Mouse (Mus musculus) midbrain, embryonic 12.5 days (tissue): Measurements from ENCODE around the gene Bdh2. TPM values are rescaled to one million over a fixed set of nuclear protein-coding genes. Genes with fewer than 3 reads are reported as not detected.

Experiments used
- ATAC-seq: fragments of 200-750 bp; cut with Nextera tagmentation; 2 replicates; pipeline ENCODE4 v1.8.0; 2017; ENCODE audit warnings: low read depth, moderate TSS enrichment, moderate library complexity; ENCODE audit not compliant: low FRiP score
- H3K27ac ChIP-seq: fragments of 300-500 bp; sonication (generic); replicated peaks from 2 replicates; pipeline ENCODE4 v1.5.1; 2016; ENCODE audit warnings: mild to moderate bottlenecking
- H3K27me3 ChIP-seq: fragments of 300-500 bp; sonication (generic); 2 replicates; pipeline ENCODE4 v1.6.1; 2016; ENCODE audit warnings: mild to moderate bottlenecking
- H3K36me3 ChIP-seq: fragments of 300-500 bp; sonication (generic); 2 replicates; pipeline ENCODE4 v1.6.1; 2016
- H3K4me1 ChIP-seq: fragments of 300-500 bp; sonication (generic); 2 replicates; pipeline ENCODE4 v1.6.1; 2016
- H3K4me2 ChIP-seq: fragments of 300-500 bp; sonication (generic); replicated peaks from 2 replicates; pipeline ENCODE4 v1.6.1; 2016; ENCODE audit warnings: mild to moderate bottlenecking, moderate library complexity
- H3K4me3 ChIP-seq: fragments of 300-500 bp; sonication (generic); 2 replicates; pipeline ENCODE4 v1.5.1; 2016; ENCODE audit warnings: mild to moderate bottlenecking
- H3K9ac ChIP-seq: fragments of 300-500 bp; sonication (generic); replicated peaks from 2 replicates; pipeline ENCODE4 v1.6.1; 2016; ENCODE audit warnings: mild to moderate bottlenecking, moderate library complexity
- H3K9me3 ChIP-seq: fragments of 300-500 bp; sonication (generic); 2 replicates; pipeline ENCODE4 v1.6.1; 2016; ENCODE audit warnings: mild to moderate bottlenecking
- WGBS: fragments of 180-500 bp; shearing (Covaris S2); methylation state at CpG from one replicate; pipeline ENCODE4 v1.1.7; 2016; 5-methylcytosine and 5-hydroxymethylcytosine counted together
- polyA plus RNA-seq: library from polyadenylated mRNA; unstranded; fragments of >200 nt; fragmentation: Nextera tagmentation; extraction: Ambion mirVana; gene quantifications from 2 replicates; pipeline ENCODE4 v1.2.1, GENCODE M21; 2016

Bdh2 gene
- polyA plus RNA-seq, 1 experiment from 2014 or later = 5.4 TPM

DNA sequence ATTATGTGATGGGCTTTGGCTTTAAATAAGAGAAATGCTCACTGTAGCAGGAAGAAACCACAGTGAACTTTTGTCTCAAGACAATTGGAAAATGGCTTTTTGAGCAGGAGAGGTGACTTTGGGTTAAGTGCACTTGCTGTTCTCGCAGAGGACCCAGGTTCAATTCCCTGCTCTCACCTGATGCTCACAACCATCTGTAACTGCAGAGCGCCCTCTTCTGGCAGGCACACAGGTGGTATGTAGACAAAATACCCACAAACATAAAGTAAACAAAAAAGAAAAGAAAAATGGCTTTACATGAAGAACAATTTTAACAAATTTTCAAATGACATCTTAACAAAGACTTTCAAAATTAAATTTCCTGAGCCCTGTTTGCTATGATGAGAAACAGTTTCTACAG, 46.6 kb downstream of the Bdh2 start:
- Histone ChIP-seq H3K4me3 (no peak overlapping the region), H3K36me3 (no peaks in the 10 kb centered on the region), H3K4me2 (no peak overlapping the region), H3K27ac (no peak overlapping the region), H3K9me3 (no peaks in the 10 kb centered on the region), H3K27me3 (no peaks in the 10 kb centered on the region), H3K4me1 (no peaks in the 10 kb centered on the region; the same call in 1 of the 2 replicates), H3K9ac (no peak overlapping the region)
- WGBS = 57% methylated on average over 2 of the region's 2 CpGs
- ATAC-seq = no peak

DNA sequence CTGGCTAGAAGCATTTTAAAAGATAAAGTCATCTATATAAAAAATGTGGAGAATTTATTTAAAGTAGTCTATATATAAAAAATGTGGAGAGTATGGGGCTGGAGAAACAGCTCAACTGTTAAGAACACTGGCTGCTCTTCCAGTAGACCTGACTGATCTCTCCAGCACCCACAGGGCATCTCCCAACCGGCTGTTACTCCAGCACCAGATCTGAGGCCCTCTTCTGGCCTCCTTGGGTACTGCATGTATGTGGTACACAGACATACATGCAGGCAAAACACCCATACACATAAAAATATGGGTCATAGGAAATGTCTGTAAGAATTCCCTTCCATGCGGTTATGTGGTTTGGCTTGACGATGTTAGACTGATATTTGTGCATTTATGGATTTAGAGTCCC, 47.5 kb downstream of the Bdh2 start:
- H3K36me3 ChIP-seq = no peaks in the 10 kb centered on the region
- H3K4me3 ChIP-seq = no peak overlapping the region
- no peak overlapping the region for H3K4me2 ChIP-seq
- no peaks in the 10 kb centered on the region for H3K27me3 ChIP-seq
- H3K27ac ChIP-seq = no peak overlapping the region
- no peaks in the 10 kb centered on the region for H3K9me3 ChIP-seq
- no peak for ATAC-seq
- WGBS = 53% methylated on average over 3 of the region's 3 CpGs
- no peak overlapping the region for H3K9ac ChIP-seq
- no peaks in the 10 kb centered on the region; the same call in 1 of the 2 replicates for H3K4me1 ChIP-seq

DNA sequence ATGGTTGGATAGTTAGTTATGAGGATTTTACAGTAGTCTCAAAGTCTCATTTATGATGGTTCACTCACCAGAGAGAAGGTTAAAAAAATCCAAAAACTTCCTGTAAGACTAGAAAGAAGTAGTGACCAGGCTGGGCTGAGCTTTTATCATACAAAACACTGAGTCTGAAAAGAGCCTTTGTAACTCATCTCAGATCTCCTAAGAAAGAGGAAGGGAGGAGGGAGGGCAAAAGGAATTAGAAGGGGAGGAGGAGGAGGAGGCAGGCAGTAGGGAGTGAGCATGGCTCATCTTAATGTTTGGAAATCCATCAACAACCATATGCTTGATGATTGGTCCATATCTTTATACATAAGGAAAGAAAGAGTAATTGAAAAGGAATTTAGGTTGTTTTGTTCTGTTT, 51.7 kb downstream of the Bdh2 start:
- H3K27ac ChIP-seq = no peak overlapping the region
- ATAC-seq = no peak

DNA sequence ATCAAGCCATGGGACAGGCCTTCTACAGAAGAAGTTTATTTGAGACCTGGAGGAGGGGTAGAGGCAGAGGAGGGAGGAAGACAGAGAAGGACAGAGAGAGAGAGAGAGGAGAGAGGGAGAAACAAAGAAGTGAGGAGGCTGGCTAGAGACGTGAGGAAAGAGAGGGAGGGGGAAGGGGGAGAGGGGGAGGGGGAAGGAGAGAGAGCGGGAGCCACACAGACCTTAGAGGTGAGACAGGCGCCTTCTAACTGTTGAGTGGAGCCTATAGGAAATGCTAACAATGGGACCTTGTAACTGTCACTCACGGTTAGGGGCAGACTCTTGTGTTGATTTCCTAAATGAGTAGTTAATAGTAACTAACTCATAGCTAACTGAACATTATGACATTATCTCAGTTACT, 52.7 kb downstream of the Bdh2 start:
- H3K9me3 ChIP-seq = no peaks in the 10 kb centered on the region
- 48% methylated on average over 4 of the region's 4 CpGs for WGBS
- H3K27me3 ChIP-seq = no peaks in the 10 kb centered on the region
- no peak overlapping the region for H3K27ac ChIP-seq
- H3K4me3 ChIP-seq = no peak overlapping the region
- H3K36me3 ChIP-seq = no peaks in the 10 kb centered on the region
- no peak overlapping the region for H3K9ac ChIP-seq
- no peak overlapping the region for H3K4me2 ChIP-seq
- no peaks in the 10 kb centered on the region for H3K4me1 ChIP-seq
- no peak for ATAC-seq

More for the DNA sequence above, 51.7 kb downstream of the Bdh2 start:
- no peaks in the 10 kb centered on the region for H3K27me3 ChIP-seq
- H3K9ac ChIP-seq = no peak overlapping the region
- no peaks in the 10 kb centered on the region for H3K36me3 ChIP-seq
- H3K9me3 ChIP-seq = no peaks in the 10 kb centered on the region
- H3K4me3 ChIP-seq = no peak overlapping the region
- no peaks in the 10 kb centered on the region for H3K4me1 ChIP-seq
- no peak overlapping the region for H3K4me2 ChIP-seq

DNA sequence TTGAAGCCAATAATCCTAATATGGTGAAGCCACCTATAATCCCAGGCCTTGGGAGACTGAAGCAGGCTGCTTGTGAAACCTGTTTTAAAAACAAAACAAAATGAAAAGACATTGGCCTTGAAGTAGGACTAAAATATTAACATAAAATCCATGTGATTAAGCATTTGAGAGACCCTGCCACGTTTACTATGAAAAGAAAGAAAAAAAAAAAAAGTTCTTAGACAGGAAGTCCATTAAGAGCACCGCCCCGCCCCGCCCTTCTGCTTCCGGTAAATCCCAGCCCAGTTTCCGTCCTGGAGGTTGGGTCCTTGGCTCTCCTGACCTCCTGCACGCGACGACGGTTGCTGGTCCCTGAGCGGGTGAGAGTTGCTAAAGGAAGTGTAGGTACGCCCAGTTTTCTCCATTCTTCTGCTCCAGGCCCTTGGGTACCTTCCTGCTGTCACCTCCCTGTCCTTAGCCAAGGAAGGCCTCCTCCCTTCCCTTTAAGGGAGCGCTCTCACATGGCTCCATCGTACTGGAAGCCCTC, 66.8 kb downstream of the Bdh2 start, which contains the start of gene Slc9b1:
TSS of gene Slc9b1 (plus strand) at position 291 of the 526 bp plus-strand sequence.
- 83% methylated on average over 14 of the region's 14 CpGs for WGBS
- no peaks in the 10 kb centered on the region for H3K27me3 ChIP-seq
- no peak within 1 kb of the TSS for H3K9ac ChIP-seq
- H3K4me3 ChIP-seq = no peak within 1 kb of the TSS
- no peaks in the 10 kb centered on the region for H3K4me1 ChIP-seq
- H3K36me3 ChIP-seq = no peaks in the 10 kb centered on the region
- H3K27ac ChIP-seq = no peak within 1 kb of the TSS
- no peak for ATAC-seq
- H3K4me2 ChIP-seq = no peak within 1 kb of the TSS
- no peaks in the 10 kb centered on the region for H3K9me3 ChIP-seq

DNA sequence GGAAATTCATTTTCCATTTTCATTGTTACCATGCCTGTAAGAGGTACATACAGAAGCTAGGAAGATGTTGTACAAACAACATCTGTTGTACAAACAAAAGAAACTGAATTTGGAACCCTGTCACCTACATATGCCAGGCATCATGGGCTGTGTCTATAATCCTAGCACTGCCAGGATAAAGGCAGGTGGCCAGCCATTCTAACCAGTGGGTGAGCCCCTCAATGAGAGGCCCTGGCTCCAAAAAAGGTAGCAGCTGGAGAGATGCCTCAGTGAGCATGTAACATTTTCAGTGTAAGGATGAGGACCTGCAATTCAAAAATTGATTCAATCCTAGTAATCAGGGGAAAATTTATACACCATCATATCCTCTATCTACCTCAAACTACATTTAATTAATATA, 68.0 kb downstream of the Bdh2 start:
- Histone ChIP-seq H3K9ac (no peak overlapping the region), H3K9me3 (no peaks in the 10 kb centered on the region), H3K4me2 (no peak overlapping the region), H3K36me3 (no peaks in the 10 kb centered on the region), H3K4me1 (no peaks in the 10 kb centered on the region), H3K4me3 (no peak overlapping the region), H3K27me3 (no peaks in the 10 kb centered on the region), H3K27ac (no peak overlapping the region)
- ATAC-seq = no peak

DNA sequence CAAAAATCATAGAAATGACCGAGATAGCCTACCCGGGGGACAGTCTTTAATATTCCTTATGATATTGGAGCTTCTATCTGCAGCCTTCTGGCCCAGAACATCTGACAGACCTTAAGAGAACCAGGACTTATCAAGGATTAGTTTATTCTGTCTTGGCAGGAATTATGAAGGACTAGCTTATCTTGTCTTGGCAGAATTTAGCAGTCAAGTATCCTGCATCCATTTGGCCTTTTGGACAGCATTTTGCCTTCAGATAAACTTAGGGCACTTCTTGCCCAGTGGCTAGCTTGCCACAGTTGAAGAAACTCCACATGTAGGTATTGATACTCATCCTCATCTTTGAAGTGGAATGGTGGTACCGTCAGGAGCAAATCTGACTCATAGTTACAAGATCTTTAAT, 70.8 kb downstream of the Bdh2 start:
- H3K27me3 ChIP-seq = no peaks in the 10 kb centered on the region
- H3K9ac ChIP-seq = no peak overlapping the region
- no peaks in the 10 kb centered on the region for H3K4me1 ChIP-seq
- H3K27ac ChIP-seq = no peak overlapping the region
- no peak overlapping the region for H3K4me3 ChIP-seq
- no peak for ATAC-seq
- no peak overlapping the region for H3K4me2 ChIP-seq
- 88% methylated on average over 3 of the region's 3 CpGs for WGBS
- H3K36me3 ChIP-seq = no peaks in the 10 kb centered on the region
- H3K9me3 ChIP-seq = no peaks in the 10 kb centered on the region

Other genes with a start within 250 kb of the Bdh2 start
- 33.9 and 35.4 TPM in 2 replicates for gene Cenpe, start 68.7 kb upstream of the Bdh2 start, polyA plus RNA-seq
- 0.98 and 1.3 TPM in 2 replicates for gene Slc9b2, start 26.5 kb downstream of the Bdh2 start, polyA plus RNA-seq
- 0.22 TPM in 1 of 2 replicates, not detected in the other for gene Slc9b1, start 66.8 kb downstream of the Bdh2 start, polyA plus RNA-seq
- 93.1 and 93.3 TPM in 2 replicates for gene Cisd2, start 142.7 kb downstream of the Bdh2 start, polyA plus RNA-seq
- gene Ube2d3, start 156.9 kb downstream of the Bdh2 start, polyA plus RNA-seq = 497 and 504 TPM in 2 replicates
- gene Manba, start 204.4 kb downstream of the Bdh2 start, polyA plus RNA-seq = 4.2 and 6.1 TPM in 2 replicates